Mouse (Mus musculus) hindbrain, embryonic 16.5 days (tissue): Measurements from ENCODE around the gene Prkra. TPM values are rescaled to one million over a fixed set of nuclear protein-coding genes. Genes with fewer than 3 reads are reported as not detected.
A peak's percentile ranks its signal among the peaks of the same experiment; 100 is the strongest.
"Not testable (repeated sequence)": the region's sequence is repeated elsewhere in the genome, so short reads cannot be mapped to it uniquely, and the experiment has no call there.

ENCODE experiments used
- ATAC-seq: fragments of 200-750 bp; cut with Nextera tagmentation; 2 replicates; pipeline ENCODE4 v1.8.0; 2017; ENCODE audit warnings: moderate TSS enrichment, moderate library complexity
- H3K27ac ChIP-seq: fragments of 300-500 bp; sonication (generic); 2 replicates; pipeline ENCODE4 v1.5.1; 2014; ENCODE audit warnings: low read depth, mild to moderate bottlenecking, control low read depth, low read length, moderate library complexity
- H3K27me3 ChIP-seq: fragments of 300-500 bp; sonication (generic); replicated peaks from 2 replicates; pipeline ENCODE4 v1.6.1; 2014; ENCODE audit warnings: low read length; ENCODE audit not compliant: control insufficient read depth, insufficient read depth
- H3K36me3 ChIP-seq: fragments of 300-500 bp; sonication (generic); 2 replicates; pipeline ENCODE4 v1.6.1; 2014; ENCODE audit warnings: mild to moderate bottlenecking, low read length, moderate library complexity, mixed read lengths; ENCODE audit not compliant: control insufficient read depth, insufficient read depth
- H3K4me1 ChIP-seq: fragments of 300-500 bp; sonication (generic); 2 replicates; pipeline ENCODE4 v1.6.1; 2014; ENCODE audit warnings: low read depth, low read length; ENCODE audit not compliant: control insufficient read depth, insufficient read depth
- H3K4me2 ChIP-seq: fragments of 300-500 bp; sonication (generic); 2 replicates; pipeline ENCODE4 v1.6.1; 2014; ENCODE audit warnings: mild to moderate bottlenecking, low read length, control low read depth, moderate library complexity
- H3K4me3 ChIP-seq: fragments of 300-500 bp; sonication (generic); 2 replicates; pipeline ENCODE4 v1.5.1; 2014; ENCODE audit warnings: mild to moderate bottlenecking, low read length, control low read depth, moderate library complexity
- H3K9ac ChIP-seq: fragments of 300-500 bp; sonication (generic); 2 replicates; pipeline ENCODE4 v1.6.1; 2014; ENCODE audit warnings: low read depth, mild to moderate bottlenecking, control low read depth, low read length, moderate library complexity
- H3K9me3 ChIP-seq: fragments of 300-500 bp; sonication (generic); 2 replicates; pipeline ENCODE4 v1.6.1; 2014; ENCODE audit warnings: mild to moderate bottlenecking, low read length, moderate library complexity; ENCODE audit not compliant: control insufficient read depth
- WGBS: fragments of 180-500 bp; shearing (Covaris S2); extraction: QIAGEN DNeasy Blood & Tissue Kit; methylation state at CpG from one replicate; pipeline ENCODE4 v1.1.7; 2014; 5-methylcytosine and 5-hydroxymethylcytosine counted together
- polyA plus RNA-seq: library from polyadenylated mRNA; unstranded; fragments of >200 nt; fragmentation: Nextera tagmentation; extraction: Ambion mirVana; gene quantifications from 2 replicates; pipeline ENCODE4 v1.2.1, GENCODE M21; 2015

The Prkra gene
- polyA plus RNA-seq, 1 experiment from 2014 or later: 114 TPM

DNA sequence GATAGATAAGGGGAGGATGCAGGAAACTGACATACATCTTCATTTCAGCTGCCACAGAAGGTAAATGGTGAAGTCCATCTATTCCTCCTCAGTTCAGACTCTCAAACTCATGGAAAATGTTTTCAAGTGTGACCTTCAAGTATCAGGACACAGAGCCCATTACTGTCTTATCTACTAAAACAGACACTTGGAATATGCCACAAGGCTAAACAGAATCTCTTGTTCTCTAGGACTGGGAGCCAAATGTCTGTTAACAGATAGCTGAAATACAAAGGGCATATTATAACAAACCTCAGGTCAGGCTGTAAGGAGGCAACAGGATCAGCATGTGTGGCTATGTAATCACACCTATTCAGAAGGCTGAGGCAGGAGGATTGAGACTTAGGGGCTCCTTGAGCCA is 4.0 kb downstream of the Prkra start:
- no peak for ATAC-seq

DNA sequence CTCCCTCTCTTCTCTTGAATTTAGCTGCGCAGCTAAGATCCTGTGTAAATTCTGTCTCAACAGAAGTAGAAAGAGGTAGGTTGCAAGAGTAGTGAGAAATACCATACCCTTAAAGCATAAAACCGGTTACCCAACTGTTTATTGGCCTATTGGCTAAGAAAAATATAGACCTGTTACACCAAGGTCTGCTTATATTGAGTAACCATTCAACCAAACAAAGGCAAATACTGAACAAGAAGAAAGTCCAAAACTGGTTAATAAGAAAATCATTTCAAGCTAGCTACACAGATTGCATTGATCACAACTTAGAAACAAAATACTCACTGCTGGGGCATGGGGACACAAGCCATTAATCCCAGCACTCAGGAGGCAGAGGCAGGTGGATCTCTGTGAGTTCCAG is 8.2 kb downstream of the Prkra start:
- Histone ChIP-seq H3K36me3 (peaks cover 27% of the 10 kb centered on the region), H3K27me3 (no peaks in the 10 kb centered on the region), H3K9me3 (no peaks in the 10 kb centered on the region), H3K4me2 (no peak overlapping the region), H3K27ac (no peak overlapping the region), H3K9ac (no peak overlapping the region), H3K4me3 (no peak overlapping the region), H3K4me1 (no peaks in the 10 kb centered on the region)
- ATAC-seq: no peak
- 99% methylated on average over 2 of the region's 2 CpGs for WGBS

More for the DNA sequence above, 4.0 kb downstream of the Prkra start:
- no peaks in the 10 kb centered on the region for H3K9me3 ChIP-seq
- H3K27ac ChIP-seq: no peak overlapping the region
- no peak overlapping the region for H3K4me2 ChIP-seq
- no peak overlapping the region for H3K4me3 ChIP-seq
- H3K36me3 ChIP-seq: peaks cover 6% of the 10 kb centered on the region; the same call in 1 of the 2 replicates
- H3K4me1 ChIP-seq: peaks cover 11% of the 10 kb centered on the region
- no peak overlapping the region for H3K9ac ChIP-seq
- no peaks in the 10 kb centered on the region for H3K27me3 ChIP-seq

DNA sequence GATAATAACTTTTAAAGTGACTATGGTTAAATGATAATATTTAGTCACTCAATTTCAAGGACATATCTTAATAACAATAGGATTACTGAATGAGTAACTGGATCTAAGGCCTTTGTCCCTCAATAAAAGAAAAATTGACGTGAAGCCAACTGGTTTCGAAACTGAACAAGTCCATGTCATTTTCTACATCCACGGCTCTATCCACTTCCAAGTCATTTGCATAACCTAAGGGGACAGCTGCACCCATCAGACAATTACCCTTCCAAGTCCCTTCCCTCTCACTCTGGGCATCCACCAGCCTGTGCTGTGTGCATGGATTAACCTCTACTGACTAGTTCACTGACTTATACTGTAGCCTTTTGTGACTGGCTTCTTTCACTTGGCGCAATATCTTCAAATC is 16.2 kb downstream of the Prkra start:
- ATAC-seq: no peak
- Histone ChIP-seq H3K9me3 (no peaks in the 10 kb centered on the region), H3K36me3 (peaks cover 68% of the 10 kb centered on the region), H3K4me1 (no peaks in the 10 kb centered on the region), H3K27me3 (no peaks in the 10 kb centered on the region), H3K9ac (no peak overlapping the region), H3K27ac (no peak overlapping the region), H3K4me3 (no peak overlapping the region), H3K4me2 (no peak overlapping the region)
- WGBS: 78% methylated on average over 4 of the region's 4 CpGs

DNA sequence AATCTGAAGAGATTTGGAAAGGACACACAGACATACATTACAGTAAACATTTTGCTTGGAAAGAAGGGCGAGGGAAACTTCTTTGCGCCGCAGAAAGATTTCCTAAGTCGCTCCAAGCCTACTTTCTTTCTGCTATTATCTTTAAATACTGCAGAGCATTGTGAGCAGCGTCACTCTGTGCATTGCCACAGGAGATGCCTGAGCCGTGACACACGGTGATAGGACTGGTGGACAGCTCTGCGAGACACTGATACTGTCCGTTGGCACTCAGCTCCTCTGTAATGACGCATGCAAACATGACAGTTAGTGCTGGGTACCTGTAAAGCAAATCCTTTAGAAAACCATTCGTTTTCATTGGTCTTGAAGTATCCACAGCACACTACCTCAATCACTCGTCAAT is 17.5 kb downstream of the Prkra start:
- no peak overlapping the region for H3K9ac ChIP-seq
- no peak overlapping the region for H3K4me3 ChIP-seq
- 96% methylated on average over 12 of the region's 12 CpGs for WGBS
- peaks cover 60% of the 10 kb centered on the region for H3K36me3 ChIP-seq
- no peak overlapping the region for H3K27ac ChIP-seq
- ATAC-seq: no peak
- no peak overlapping the region for H3K4me2 ChIP-seq
- H3K9me3 ChIP-seq: no peaks in the 10 kb centered on the region
- no peaks in the 10 kb centered on the region for H3K4me1 ChIP-seq
- no peaks in the 10 kb centered on the region for H3K27me3 ChIP-seq

DNA sequence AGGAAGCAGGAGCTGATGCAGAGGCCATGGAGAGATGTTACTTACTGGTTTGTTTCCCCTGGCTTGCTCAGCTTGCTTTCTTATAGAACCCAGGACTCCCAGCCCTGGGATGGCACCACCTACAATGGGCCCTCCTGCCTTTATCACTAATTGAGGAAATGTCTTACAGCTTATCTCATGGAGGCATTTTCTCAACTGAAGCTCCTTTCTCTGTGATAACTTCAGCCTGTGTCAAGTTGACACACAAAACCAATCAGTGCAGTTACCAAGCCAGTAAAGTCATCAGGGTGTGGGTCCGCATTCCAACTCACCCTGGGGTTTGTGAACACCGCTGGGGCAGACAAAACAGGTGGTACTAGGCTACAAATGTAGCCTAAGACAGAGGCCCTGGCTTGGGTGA is 25.5 kb downstream of the Prkra start:
- H3K9ac ChIP-seq, H3K4me3 ChIP-seq, H3K36me3 ChIP-seq, H3K9me3 ChIP-seq, H3K4me1 ChIP-seq, ATAC-seq, H3K27me3 ChIP-seq, H3K4me2 ChIP-seq, H3K27ac ChIP-seq: not testable (repeated sequence)
- WGBS: 94% methylated on average over 2 of the region's 2 CpGs

DNA sequence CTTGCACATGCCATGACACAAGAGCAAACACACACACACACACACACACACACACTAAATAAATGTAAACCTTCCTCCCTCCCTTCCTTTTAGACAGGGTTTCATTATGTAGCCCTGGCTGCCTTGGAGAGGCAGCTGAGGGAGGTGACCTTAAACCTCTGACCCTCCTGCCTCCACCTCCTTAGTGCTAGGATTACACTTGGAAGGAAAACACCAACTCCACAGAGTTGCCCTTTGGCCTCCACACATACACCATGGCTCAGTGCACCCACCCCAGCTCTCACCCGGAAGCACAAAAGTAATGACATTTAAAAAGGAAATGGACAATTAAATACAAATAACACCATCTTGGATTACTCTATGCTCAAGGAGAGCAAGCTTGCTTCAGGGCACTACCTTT is 26.1 kb downstream of the Prkra start:
- Histone ChIP-seq H3K4me3 (no peak overlapping the region), H3K4me1 (no peaks in the 10 kb centered on the region), H3K27ac (no peak overlapping the region), H3K36me3 (peaks cover 3% of the 10 kb centered on the region), H3K9me3 (no peaks in the 10 kb centered on the region), H3K27me3 (no peaks in the 10 kb centered on the region), H3K9ac (no peak overlapping the region), H3K4me2 (no peak overlapping the region)
- no peak for ATAC-seq
- WGBS: 74% methylated on average over 1 of the region's 1 CpGs

DNA sequence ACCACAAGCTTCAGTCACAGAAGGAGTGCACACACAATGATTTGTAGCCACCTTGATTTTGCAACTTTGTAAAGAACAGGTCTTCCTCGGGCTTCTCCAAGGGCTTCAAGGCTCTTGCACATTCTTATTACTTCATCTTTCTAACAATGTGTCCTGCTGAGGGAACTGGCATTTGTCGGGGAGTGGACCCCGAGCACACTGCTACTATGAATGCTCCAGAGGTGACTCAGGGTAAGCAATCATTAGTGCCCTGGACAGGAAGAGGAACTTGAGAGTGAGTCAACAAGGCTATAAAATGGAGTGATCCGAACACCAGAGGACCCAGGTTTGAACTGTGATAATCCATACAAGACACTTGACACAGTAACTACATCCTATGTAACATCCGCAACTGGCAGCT is 27.6 kb downstream of the Prkra start:
- no peaks in the 10 kb centered on the region for H3K9me3 ChIP-seq
- 92% methylated on average over 5 of the region's 5 CpGs for WGBS
- H3K27me3 ChIP-seq: no peaks in the 10 kb centered on the region
- no peaks in the 10 kb centered on the region for H3K4me1 ChIP-seq
- H3K36me3 ChIP-seq: no peaks in the 10 kb centered on the region
- H3K27ac ChIP-seq: no peak overlapping the region
- no peak overlapping the region for H3K9ac ChIP-seq
- no peak for ATAC-seq
- no peak overlapping the region for H3K4me2 ChIP-seq
- no peak overlapping the region for H3K4me3 ChIP-seq

DNA sequence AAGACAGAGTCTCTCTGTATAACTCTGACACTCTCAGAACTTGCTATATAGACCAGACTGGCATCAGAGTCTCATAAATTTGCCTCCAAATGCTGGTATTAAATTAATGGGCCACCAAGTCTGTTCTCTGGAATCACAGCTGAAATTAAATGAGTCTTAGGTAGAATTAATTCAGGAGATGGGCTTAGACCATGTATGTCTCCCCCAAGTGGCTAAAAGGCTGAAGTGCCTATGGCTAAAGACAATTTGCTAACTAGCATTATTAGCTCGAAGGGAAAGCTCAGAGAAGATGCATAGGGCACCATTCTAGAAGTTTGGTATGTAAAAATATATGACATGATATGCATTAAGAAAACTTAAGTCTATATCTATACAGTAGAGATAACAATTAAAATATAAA is 29.7 kb downstream of the Prkra start:
- Histone ChIP-seq H3K36me3 (no peaks in the 10 kb centered on the region), H3K4me3 (no peak overlapping the region), H3K9me3 (no peaks in the 10 kb centered on the region), H3K4me1 (no peaks in the 10 kb centered on the region), H3K4me2 (no peak overlapping the region), H3K9ac (no peak overlapping the region), H3K27me3 (no peaks in the 10 kb centered on the region), H3K27ac (no peak overlapping the region)
- WGBS: 31% methylated on average over 1 of the region's 1 CpGs
- peak; percentile 60 for ATAC-seq

DNA sequence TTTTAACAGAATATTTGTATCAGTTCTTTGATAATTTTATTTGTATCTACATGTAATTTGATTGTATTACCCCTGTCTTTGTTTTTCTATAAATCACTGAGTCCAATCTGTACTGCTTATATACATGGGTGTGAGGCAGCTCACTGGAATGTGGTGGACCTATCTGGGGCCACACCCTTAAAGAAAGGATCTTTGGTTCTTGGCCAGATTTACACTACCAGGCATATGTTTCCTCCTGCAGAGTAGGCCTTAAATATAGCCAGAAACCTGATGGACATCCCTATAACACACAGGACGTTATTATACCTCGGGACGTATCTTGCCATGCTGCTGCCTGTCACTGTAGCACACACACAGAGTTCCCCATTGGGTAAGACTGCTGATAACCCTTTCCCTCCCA is 35.8 kb downstream of the Prkra start:
- no peak for ATAC-seq
- Histone ChIP-seq H3K27me3 (no peaks in the 10 kb centered on the region), H3K36me3 (no peaks in the 10 kb centered on the region), H3K4me3 (no peak overlapping the region), H3K27ac (no peak overlapping the region), H3K9ac (no peak overlapping the region), H3K4me2 (no peak overlapping the region), H3K4me1 (no peaks in the 10 kb centered on the region), H3K9me3 (no peaks in the 10 kb centered on the region)
- WGBS: 78% methylated on average over 3 of the region's 3 CpGs
